Mouse (Mus musculus): ENCODE results near the gene Wwp2. TPM values are rescaled to one million over a fixed set of nuclear protein-coding genes. Genes with fewer than 3 reads are reported as not detected.

Gene Wwp2
- polyA plus RNA-seq, 1 experiment from 2014 or later, result 66.0 TPM

DNA sequence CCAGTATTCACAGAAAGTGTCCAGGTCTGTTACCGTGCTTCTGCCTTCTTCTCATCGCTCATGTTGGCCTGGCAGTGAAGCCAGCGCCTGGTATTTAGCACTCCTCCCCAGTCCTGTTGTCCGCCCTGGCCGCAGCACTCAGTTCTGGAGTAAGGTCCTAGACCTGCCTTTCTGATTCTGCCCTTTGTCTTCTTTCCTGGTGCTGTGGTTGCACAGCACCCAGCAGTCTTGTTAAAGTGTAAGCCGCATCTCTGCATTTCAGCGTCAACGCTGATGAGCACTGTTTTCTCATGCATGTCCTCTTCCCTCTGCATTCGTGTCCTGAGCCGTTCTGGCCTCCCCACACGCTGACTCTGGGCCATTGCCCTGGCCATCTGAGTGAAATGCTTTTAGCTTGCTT, 17.2 kb downstream of the Wwp2 start:
- Histone ChIP-seq H3K4me2 (ENCODE audit: low read depth, low read length) (no peak overlapping the region), H3K27ac (replicated peaks; ENCODE audit: low read depth, low read length) (no peak overlapping the region), H3K27me3 (ENCODE audit: control insufficient read depth, insufficient read depth, low read length) (no peaks in the 10 kb centered on the region), H3K9ac (replicated peaks; ENCODE audit: low read length) (no peak overlapping the region), H3K36me3 (replicated peaks; ENCODE audit: control insufficient read depth, insufficient read depth, low read depth, low read length) (peaks cover 3% of the 10 kb centered on the region; the same call in 1 of the 2 replicates), H3K4me3 (ENCODE audit: low read depth, low read length) (no peak overlapping the region), H3K9me3 (replicated peaks; ENCODE audit: control insufficient read depth, low read length) (no peaks in the 10 kb centered on the region), H3K4me1 (ENCODE audit: control insufficient read depth, insufficient read depth, low read length) (no peaks in the 10 kb centered on the region)
- whole genome bisulfite sequencing, result 95% methylated on average over 11 of the region's 11 CpGs
- DNase-seq (ENCODE audit: low spot score), result no peak
- ATAC-seq (replicated peaks; ENCODE audit: insufficient number of reproducible peaks, low FRiP score, low TSS enrichment, low read depth), result no peak

DNA sequence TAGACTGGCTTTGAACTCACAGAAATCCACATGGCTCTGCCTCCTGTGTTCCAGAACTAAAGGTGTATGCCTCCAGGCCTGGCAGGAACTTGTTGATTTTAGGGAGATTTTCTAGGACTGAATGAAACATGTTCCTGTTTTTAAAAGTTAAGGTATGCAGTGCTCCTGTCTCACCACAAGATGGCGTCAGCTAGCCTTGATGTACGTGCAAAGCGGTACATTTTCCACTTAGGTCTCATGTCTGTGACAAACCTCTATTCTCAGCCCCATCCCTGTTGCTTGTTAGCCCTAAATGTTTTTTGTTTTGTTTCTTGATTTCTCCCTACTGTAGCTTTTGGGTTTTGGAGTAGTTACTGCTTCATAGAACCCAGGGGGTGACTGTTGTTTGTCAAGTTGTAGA, 19.1 kb downstream of the Wwp2 start:
- peaks cover 3% of the 10 kb centered on the region for H3K36me3 ChIP-seq (replicated peaks; ENCODE audit: control insufficient read depth, insufficient read depth, low read depth, low read length)
- H3K9ac ChIP-seq (replicated peaks; ENCODE audit: low read length), result no peak overlapping the region

DNA sequence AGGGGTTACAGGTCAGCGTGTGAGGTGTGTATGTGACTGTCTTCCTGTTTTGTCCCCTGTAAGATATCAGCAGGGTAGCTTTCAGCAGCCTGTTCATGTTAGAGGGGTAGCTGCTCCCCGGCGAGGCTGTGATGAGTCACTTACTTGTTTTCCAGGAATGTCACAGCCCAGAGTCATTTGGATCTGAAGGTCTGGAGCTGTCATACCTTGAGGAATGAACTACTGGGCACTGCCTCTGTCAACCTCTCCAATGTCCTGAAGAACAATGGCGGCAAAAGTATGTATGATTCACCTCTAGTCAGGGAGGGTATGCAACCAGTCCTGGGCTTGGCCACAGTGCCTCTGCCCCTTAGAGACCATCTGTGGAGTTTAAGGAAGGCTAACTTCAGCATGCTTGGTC, 21.6 kb downstream of the Wwp2 start:
- no peak for ATAC-seq (replicated peaks; ENCODE audit: insufficient number of reproducible peaks, low FRiP score, low TSS enrichment, low read depth)
- no peak overlapping the region for H3K4me3 ChIP-seq (ENCODE audit: low read depth, low read length)
- peaks cover 3% of the 10 kb centered on the region for H3K36me3 ChIP-seq (replicated peaks; ENCODE audit: control insufficient read depth, insufficient read depth, low read depth, low read length)
- H3K27ac ChIP-seq (replicated peaks; ENCODE audit: low read depth, low read length), result no peak overlapping the region
- no peaks in the 10 kb centered on the region for H3K4me1 ChIP-seq (ENCODE audit: control insufficient read depth, insufficient read depth, low read length)
- H3K4me2 ChIP-seq (ENCODE audit: low read depth, low read length), result no peak overlapping the region
- H3K9ac ChIP-seq (replicated peaks; ENCODE audit: low read length), result no peak overlapping the region
- H3K27me3 ChIP-seq (ENCODE audit: control insufficient read depth, insufficient read depth, low read length), result no peaks in the 10 kb centered on the region
- H3K9me3 ChIP-seq (replicated peaks; ENCODE audit: control insufficient read depth, low read length), result no peaks in the 10 kb centered on the region
- DNase-seq (ENCODE audit: low spot score), result no peak
- 54% methylated on average over 4 of the region's 4 CpGs for whole genome bisulfite sequencing

More for the DNA sequence above, 19.1 kb downstream of the Wwp2 start:
- no peak overlapping the region for H3K4me3 ChIP-seq (ENCODE audit: low read depth, low read length)
- no peaks in the 10 kb centered on the region for H3K9me3 ChIP-seq (replicated peaks; ENCODE audit: control insufficient read depth, low read length)
- 10% methylated on average over 3 of the region's 3 CpGs for WGBS
- H3K4me1 ChIP-seq (ENCODE audit: control insufficient read depth, insufficient read depth, low read length), result no peaks in the 10 kb centered on the region
- no peaks in the 10 kb centered on the region for H3K27me3 ChIP-seq (ENCODE audit: control insufficient read depth, insufficient read depth, low read length)
- H3K4me2 ChIP-seq (ENCODE audit: low read depth, low read length), result no peak overlapping the region
- no peak overlapping the region for H3K27ac ChIP-seq (replicated peaks; ENCODE audit: low read depth, low read length)
- DNase-seq (ENCODE audit: low spot score), result peak; percentile 77
- no peak for ATAC-seq (replicated peaks; ENCODE audit: insufficient number of reproducible peaks, low FRiP score, low TSS enrichment, low read depth)

DNA sequence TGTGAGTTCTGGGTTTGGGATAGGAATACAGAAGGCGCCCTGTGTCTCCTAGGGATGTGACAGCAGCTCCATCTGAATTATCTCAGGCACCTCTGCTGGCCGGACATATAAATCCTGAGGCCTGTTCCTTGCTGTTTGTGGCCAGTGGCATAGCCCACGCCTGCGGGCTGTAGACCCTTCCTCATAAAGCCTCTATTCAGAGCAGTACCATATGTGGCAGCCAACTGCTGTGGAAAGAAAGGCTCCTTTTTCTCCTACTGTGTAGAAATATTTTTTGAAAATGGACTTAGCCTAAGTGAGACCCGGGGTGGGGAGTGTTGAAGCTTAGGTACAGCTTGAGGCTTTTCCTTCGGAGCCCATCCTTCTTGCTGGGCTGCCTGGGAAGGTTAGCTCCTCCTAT, 22.1 kb downstream of the Wwp2 start:
- 49% methylated on average over 6 of the region's 6 CpGs for WGBS
- H3K27ac ChIP-seq (replicated peaks; ENCODE audit: low read depth, low read length), result no peak overlapping the region
- ATAC-seq (replicated peaks; ENCODE audit: insufficient number of reproducible peaks, low FRiP score, low TSS enrichment, low read depth), result peak; percentile 59; the same call in 1 of the 2 replicates

DNA sequence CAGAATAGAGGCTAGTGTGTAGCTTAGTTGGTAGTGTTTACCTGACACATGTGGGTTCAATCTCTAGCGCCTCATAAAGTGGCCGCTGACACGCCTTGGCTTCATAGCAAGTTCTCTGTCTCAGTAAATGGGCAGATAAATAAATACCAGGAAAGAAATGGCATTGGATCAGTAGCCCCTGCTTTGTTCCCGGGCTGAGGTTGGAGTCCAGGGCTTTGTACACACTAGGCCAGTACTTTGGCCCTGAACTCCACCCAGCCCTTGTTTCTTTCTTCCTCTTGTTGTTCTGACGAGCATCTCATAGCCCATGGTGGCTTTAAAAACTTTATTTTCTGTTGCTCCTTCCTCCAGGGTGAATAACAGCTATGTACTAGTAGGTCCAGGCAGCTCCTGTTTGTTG, 26.3 kb downstream of the Wwp2 start:
- H3K9ac ChIP-seq (replicated peaks; ENCODE audit: low read length), result no peak overlapping the region
- H3K36me3 ChIP-seq (replicated peaks; ENCODE audit: control insufficient read depth, insufficient read depth, low read depth, low read length), result peaks cover 3% of the 10 kb centered on the region
- H3K4me1 ChIP-seq (ENCODE audit: control insufficient read depth, insufficient read depth, low read length), result no peaks in the 10 kb centered on the region
- no peak for ATAC-seq (replicated peaks; ENCODE audit: insufficient number of reproducible peaks, low FRiP score, low TSS enrichment, low read depth)
- H3K27ac ChIP-seq (replicated peaks; ENCODE audit: low read depth, low read length), result no peak overlapping the region
- H3K9me3 ChIP-seq (replicated peaks; ENCODE audit: control insufficient read depth, low read length), result no peaks in the 10 kb centered on the region
- no peak for DNase-seq (ENCODE audit: low spot score)
- H3K27me3 ChIP-seq (ENCODE audit: control insufficient read depth, insufficient read depth, low read length), result no peaks in the 10 kb centered on the region
- H3K4me2 ChIP-seq (ENCODE audit: low read depth, low read length), result no peak overlapping the region
- no peak overlapping the region for H3K4me3 ChIP-seq (ENCODE audit: low read depth, low read length)
- 94% methylated on average over 5 of the region's 5 CpGs for WGBS

More for the DNA sequence above, 22.1 kb downstream of the Wwp2 start:
- Histone ChIP-seq H3K4me3 (ENCODE audit: low read depth, low read length) (no peak overlapping the region), H3K4me1 (ENCODE audit: control insufficient read depth, insufficient read depth, low read length) (no peaks in the 10 kb centered on the region), H3K9ac (replicated peaks; ENCODE audit: low read length) (no peak overlapping the region), H3K9me3 (replicated peaks; ENCODE audit: control insufficient read depth, low read length) (no peaks in the 10 kb centered on the region), H3K27me3 (ENCODE audit: control insufficient read depth, insufficient read depth, low read length) (no peaks in the 10 kb centered on the region), H3K36me3 (replicated peaks; ENCODE audit: control insufficient read depth, insufficient read depth, low read depth, low read length) (peaks cover 3% of the 10 kb centered on the region), H3K4me2 (ENCODE audit: low read depth, low read length) (no peak overlapping the region)
- no peak for DNase-seq (ENCODE audit: low spot score)

DNA sequence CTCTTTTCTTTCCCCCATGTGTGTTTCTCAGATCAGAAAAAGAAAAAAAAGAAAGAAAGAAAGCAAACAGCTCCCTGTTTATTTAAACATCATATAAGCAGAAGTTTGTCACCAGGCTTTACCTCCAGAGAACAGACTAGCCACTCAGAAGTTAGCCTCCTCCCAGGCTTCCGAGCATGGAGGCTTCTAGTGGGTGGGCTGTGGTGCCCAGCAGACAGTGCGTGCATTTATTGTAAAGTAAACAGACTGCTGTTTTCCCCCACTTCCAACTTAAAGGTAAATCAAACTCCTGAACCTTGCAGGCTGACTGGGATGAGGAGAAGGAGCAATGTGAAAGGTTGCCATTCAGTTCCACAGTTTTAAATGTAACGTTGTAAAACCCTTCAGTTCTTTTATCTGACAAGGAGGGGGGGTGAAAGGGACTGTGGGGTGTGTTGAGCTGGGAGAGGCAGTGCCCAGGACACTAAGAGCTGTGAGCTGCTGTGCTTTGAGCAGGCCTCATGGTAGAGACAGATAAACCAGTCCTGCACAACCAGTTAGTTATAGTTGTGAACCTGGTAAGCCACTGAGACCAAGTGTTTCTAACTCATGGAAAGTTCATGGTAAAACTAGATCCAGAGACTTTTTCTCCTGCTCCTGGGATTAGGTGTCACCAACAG, 29.3 kb downstream of the Wwp2 start:
- Histone ChIP-seq H3K4me2 (ENCODE audit: low read depth, low read length) (no peak overlapping the region), H3K9me3 (replicated peaks; ENCODE audit: control insufficient read depth, low read length) (no peaks in the 10 kb centered on the region), H3K9ac (replicated peaks; ENCODE audit: low read length) (no peak overlapping the region), H3K27me3 (ENCODE audit: control insufficient read depth, insufficient read depth, low read length) (no peaks in the 10 kb centered on the region), H3K4me1 (ENCODE audit: control insufficient read depth, insufficient read depth, low read length) (peaks cover 3% of the 10 kb centered on the region; the same call in 1 of the 2 replicates), H3K4me3 (ENCODE audit: low read depth, low read length) (no peak overlapping the region), H3K27ac (replicated peaks; ENCODE audit: low read depth, low read length) (0 out of 2 replicates have a peak overlapping the region, but pooled peaks have one; percentile 28), H3K36me3 (replicated peaks; ENCODE audit: control insufficient read depth, insufficient read depth, low read depth, low read length) (no peaks in the 10 kb centered on the region)
- ATAC-seq (replicated peaks; ENCODE audit: insufficient number of reproducible peaks, low FRiP score, low TSS enrichment, low read depth) (no peak), DNase-seq (ENCODE audit: low spot score) (peak; percentile 12)
- 45% methylated on average over 3 of the region's 3 CpGs for WGBS

DNA sequence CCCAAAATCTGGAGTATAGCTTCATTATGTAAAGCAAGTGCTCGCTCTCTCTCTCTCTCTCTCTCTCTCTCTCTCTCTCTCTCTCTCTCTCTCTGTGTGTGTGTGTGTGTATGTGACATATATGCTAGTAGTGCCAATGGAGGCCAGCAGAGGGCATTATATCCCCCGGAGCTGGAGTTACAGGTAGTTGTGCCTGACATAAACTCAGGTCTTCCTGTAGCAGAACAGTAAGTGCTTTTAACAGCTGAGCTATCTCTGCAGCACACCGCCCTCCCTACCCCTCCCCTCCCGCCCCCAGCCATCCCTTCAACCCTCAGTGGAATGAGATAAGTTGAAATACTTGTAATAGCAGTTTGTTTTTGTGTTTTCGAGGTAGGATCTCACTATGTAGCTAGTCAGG, 30.5 kb downstream of the Wwp2 start:
- H3K27ac ChIP-seq (replicated peaks; ENCODE audit: low read depth, low read length), result no peak overlapping the region
- H3K36me3 ChIP-seq (replicated peaks; ENCODE audit: control insufficient read depth, insufficient read depth, low read depth, low read length), result no peaks in the 10 kb centered on the region
- ATAC-seq (replicated peaks; ENCODE audit: insufficient number of reproducible peaks, low FRiP score, low TSS enrichment, low read depth) (no peak), DNase-seq (ENCODE audit: low spot score) (peak; percentile 18)
- no peaks in the 10 kb centered on the region for H3K9me3 ChIP-seq (replicated peaks; ENCODE audit: control insufficient read depth, low read length)
- 92% methylated on average over 5 of the region's 5 CpGs for WGBS
- H3K4me2 ChIP-seq (ENCODE audit: low read depth, low read length), result no peak overlapping the region
- H3K27me3 ChIP-seq (ENCODE audit: control insufficient read depth, insufficient read depth, low read length), result no peaks in the 10 kb centered on the region
- H3K4me3 ChIP-seq (ENCODE audit: low read depth, low read length), result no peak overlapping the region
- peaks cover 3% of the 10 kb centered on the region; the same call in 1 of the 2 replicates for H3K4me1 ChIP-seq (ENCODE audit: control insufficient read depth, insufficient read depth, low read length)
- H3K9ac ChIP-seq (replicated peaks; ENCODE audit: low read length), result no peak overlapping the region

DNA sequence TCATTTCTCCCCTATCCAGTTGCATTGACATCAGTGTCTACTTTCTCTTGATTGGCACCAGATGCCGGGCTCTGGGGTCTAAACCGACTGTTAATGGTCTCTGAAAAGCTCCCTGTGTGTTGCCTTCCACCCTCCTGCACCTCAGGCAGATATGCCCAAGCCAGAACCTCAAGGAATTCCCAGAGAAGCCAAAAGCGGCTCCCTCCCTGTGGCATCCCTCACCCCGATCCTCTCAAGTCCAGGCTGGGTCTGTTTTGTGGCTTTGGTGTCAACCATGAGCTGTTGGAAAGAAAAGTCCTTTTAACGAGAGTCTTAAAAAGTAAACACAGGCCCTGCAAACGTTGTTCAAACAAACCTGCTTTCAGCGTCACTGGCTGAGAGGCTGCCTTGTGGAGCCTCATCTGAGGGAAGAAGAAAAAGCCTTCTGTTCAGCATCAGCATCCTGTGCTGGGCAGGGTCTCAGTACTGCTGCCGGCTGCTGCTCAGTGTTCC, 32.7 kb downstream of the Wwp2 start:
- 22% methylated on average over 8 of the region's 8 CpGs for whole genome bisulfite sequencing
- Histone ChIP-seq H3K27me3 (ENCODE audit: control insufficient read depth, insufficient read depth, low read length) (no peaks in the 10 kb centered on the region), H3K4me3 (ENCODE audit: low read depth, low read length) (no peak overlapping the region), H3K27ac (replicated peaks; ENCODE audit: low read depth, low read length) (peak overlapping the region; percentile 84), H3K4me2 (ENCODE audit: low read depth, low read length) (no peak overlapping the region), H3K36me3 (replicated peaks; ENCODE audit: control insufficient read depth, insufficient read depth, low read depth, low read length) (no peaks in the 10 kb centered on the region), H3K4me1 (ENCODE audit: control insufficient read depth, insufficient read depth, low read length) (peaks cover 3% of the 10 kb centered on the region; the same call in 1 of the 2 replicates), H3K9ac (replicated peaks; ENCODE audit: low read length) (peak overlapping the region; percentile 2; the same call in 1 of the 2 replicates), H3K9me3 (replicated peaks; ENCODE audit: control insufficient read depth, low read length) (no peaks in the 10 kb centered on the region)
- ATAC-seq (replicated peaks; ENCODE audit: insufficient number of reproducible peaks, low FRiP score, low TSS enrichment, low read depth), result no peak
- DNase-seq (ENCODE audit: low spot score), result peak; percentile 87

Measured in embryonic facial prominence, embryonic 11.5 days (tissue).